In genomic region chr2:127760429-127761000, GRCm38 (mm10) we compare ENCODE assay signal across 32 mouse cellular contexts. TPM values are rescaled to one million over a fixed set of nuclear protein-coding genes. Genes with fewer than 3 reads are reported as not detected.
A peak's percentile ranks its signal among the peaks of the same experiment; 100 is the strongest.
DNase-seq lines count a peak whose midpoint lies in the region; ATAC-seq lines count a peak whose summit lies in the region.
"Had no signal": no experiment of that assay in that cellular context is flagged by ENCODE, and none has a peak within 500 bp of the region (broad histone marks: within the 10 kb centered on the region; RNA-seq: fewer than 3 reads in every experiment).

No protein-coding gene starts in this region.

- H3K4me2 ChIP-seq in kidney, embryonic 16.5 days (replicated peaks; ENCODE audit: low read depth, low read length): no peak overlapping the region
- H3K4me2 ChIP-seq: embryonic facial prominence, embryonic 12.5 days; forebrain, embryonic 12.5 days; heart, embryonic 13.5 days; limb, embryonic 13.5 days; liver, embryonic 13.5 days; neural tube, embryonic 15.5 days had no signal

- DNase-seq in adrenal gland, adult 2 months: peak; percentile 47
- no peak for DNase-seq in adrenal gland, postnatal 25 days
- DNase-seq in 416B (ENCODE audit: low read depth): peak; percentile 81
- DNase-seq in R1 (ENCODE audit: low read depth, low spot score): peak; percentile 24
- DNase-seq in urinary bladder, adult 2 months (ENCODE audit: low spot score): no peak
- no peak for DNase-seq in cerebellum, adult 9-10 months
- DNase-seq: cerebellum, adult 11-12 months; cerebellum, postnatal 14 days; gastrocnemius, postnatal 36 days; heart, adult 2 months; heart, postnatal 14 days; kidney, adult 9 months; kidney, postnatal 25 days; layer of hippocampus, postnatal 36 days; liver, embryonic 13.5 days; lung, adult 2 months; lung, postnatal 14 days; right cerebral cortex, postnatal 14 days; spleen, adult 18-20 months; thymus, postnatal 25 days had no signal

- peaks cover 23% of the 10 kb centered on the region for H3K27me3 ChIP-seq in megakaryocyte, embryonic 14.5 days (replicated peaks)
- no peaks in the 10 kb centered on the region for H3K27me3 ChIP-seq in kidney, embryonic 16.5 days (ENCODE audit: insufficient read depth, low read length)
- H3K27me3 ChIP-seq: CH12.LX; embryonic facial prominence, embryonic 12.5 days; forebrain, embryonic 12.5 days; heart, embryonic 13.5 days; limb, embryonic 13.5 days; liver, embryonic 13.5 days; neural tube, embryonic 15.5 days had no signal

- 73% methylated on average over 10 of the region's 10 CpGs for WGBS in kidney, embryonic 16.5 days

- no peak for ATAC-seq in kidney, embryonic 16.5 days (ENCODE audit: low FRiP score, low TSS enrichment)
- ATAC-seq: hindbrain, postnatal 0 days; intestine, embryonic 16.5 days had no signal

- H3K36me3 ChIP-seq in megakaryocyte, embryonic 14.5 days (replicated peaks; ENCODE audit: low read length): no peaks in the 10 kb centered on the region
- H3K36me3 ChIP-seq in kidney, embryonic 16.5 days (ENCODE audit: insufficient read depth, low read length): peaks cover 18% of the 10 kb centered on the region

- peaks cover 8% of the 10 kb centered on the region for H3K4me1 ChIP-seq in megakaryocyte, embryonic 14.5 days
- H3K4me1 ChIP-seq in kidney, embryonic 16.5 days (ENCODE audit: insufficient read depth, low read length): peaks cover 4% of the 10 kb centered on the region; the same call in 1 of the 2 replicates
- H3K4me1 ChIP-seq: embryonic facial prominence, embryonic 12.5 days; forebrain, embryonic 12.5 days; limb, embryonic 13.5 days had no signal

- H3K9ac ChIP-seq in kidney, embryonic 16.5 days (replicated peaks; ENCODE audit: low read length): no peak overlapping the region
- H3K9ac ChIP-seq: embryonic facial prominence, embryonic 12.5 days; forebrain, embryonic 12.5 days; heart, embryonic 13.5 days; limb, embryonic 13.5 days; liver, embryonic 13.5 days; neural tube, embryonic 15.5 days had no signal

- H3K9me3 ChIP-seq in megakaryocyte, embryonic 14.5 days: no peaks in the 10 kb centered on the region
- no peaks in the 10 kb centered on the region for H3K9me3 ChIP-seq in kidney, embryonic 16.5 days (ENCODE audit: low read length)
- H3K9me3 ChIP-seq: embryonic facial prominence, embryonic 12.5 days; forebrain, embryonic 12.5 days; G1E; heart, embryonic 13.5 days; limb, embryonic 13.5 days; liver, embryonic 13.5 days; neural tube, embryonic 15.5 days had no signal

- H3K4me3 ChIP-seq in megakaryocyte, embryonic 14.5 days (replicated peaks): peak overlapping the region; percentile 40
- H3K4me3 ChIP-seq in kidney, embryonic 16.5 days (ENCODE audit: low read length): no peak overlapping the region
- H3K4me3 ChIP-seq: embryonic facial prominence, embryonic 12.5 days; forebrain, embryonic 12.5 days; heart, adult 2 months; heart, embryonic 13.5 days; layer of hippocampus, adult 2 months; limb, embryonic 13.5 days; liver, embryonic 13.5 days; neural tube, embryonic 15.5 days had no signal

- H3K27ac ChIP-seq in kidney, embryonic 16.5 days (ENCODE audit: low read length): no peak overlapping the region
- H3K27ac ChIP-seq: embryonic facial prominence, embryonic 12.5 days; forebrain, embryonic 12.5 days; heart, adult 2 months; heart, embryonic 13.5 days; hindbrain, postnatal 0 days; layer of hippocampus, adult 2 months; limb, embryonic 13.5 days; liver, embryonic 13.5 days; neural tube, embryonic 15.5 days had no signal

RNA-seq across cellular contexts. Expression of gene Nphp1, which starts 28.2 kb away (rescaled TPM):
- 10 to 100 TPM; 21.1 to 25.7 TPM for total RNA-seq in adrenal gland, adult 2 months (2021)
- 4.9 and 5.6 TPM in 2 replicates for polyA plus RNA-seq in adrenal gland, adult 2 months (2012; rRNA removed)
- total RNA-seq in adrenal gland, postnatal 25 days (2021): 17.8 and 27.6 TPM in 2 replicates
- polyA plus RNA-seq in megakaryocyte, embryonic 14.5 days (2012; ENCODE audit: insufficient read depth, low replicate concordance): 0.95 TPM in 1 of 2 replicates, not detected in the other
- polyA plus RNA-seq in kidney, embryonic 16.5 days (2015; fragmentation: Nextera tagmentation; extraction: Ambion mirVana): 39.7 and 42.6 TPM in 2 replicates
- polyA plus RNA-seq in urinary bladder, adult 2 months (2012; rRNA removed): 21.5 and 22.6 TPM in 2 replicates

RNA-seq across cellular contexts. Expression of gene Mall, which starts 30.8 kb away (rescaled TPM):
- total RNA-seq in adrenal gland, adult 2 months (2021): 1 to 10 TPM; 1.8 to 2.0 TPM
- 1.9 and 4.6 TPM in 2 replicates for polyA plus RNA-seq in adrenal gland, adult 2 months (2012; rRNA removed)
- total RNA-seq in adrenal gland, postnatal 25 days (2021): 0.61 and 0.76 TPM in 2 replicates
- not detected in 2 replicates for polyA plus RNA-seq in megakaryocyte, embryonic 14.5 days (2012; ENCODE audit: insufficient read depth, low replicate concordance)
- polyA plus RNA-seq in kidney, embryonic 16.5 days (2015; fragmentation: Nextera tagmentation; extraction: Ambion mirVana): 2.6 and 3.5 TPM in 2 replicates
- 5.3 and 5.4 TPM in 2 replicates for polyA plus RNA-seq in urinary bladder, adult 2 months (2012; rRNA removed)
- total RNA-seq: CH12.LX, G1E had no signal
- polyA plus RNA-seq: G1E had no signal

RNA-seq across cellular contexts. Expression of gene Mtln, which starts 31.8 kb away (rescaled TPM):
- total RNA-seq in adrenal gland, adult 2 months (2021): 100 to 1,000 TPM in 1 of 2 experiments, 10 to 100 TPM in 1; 84.2 to 104 TPM
- polyA plus RNA-seq in adrenal gland, adult 2 months (2012; rRNA removed): 78.5 and 116 TPM in 2 replicates
- total RNA-seq in adrenal gland, postnatal 25 days (2021): 83.7 and 107 TPM in 2 replicates
- polyA plus RNA-seq in megakaryocyte, embryonic 14.5 days (2012; ENCODE audit: insufficient read depth, low replicate concordance): 97.8 and 136 TPM in 2 replicates
- polyA plus RNA-seq in kidney, embryonic 16.5 days (2015; fragmentation: Nextera tagmentation; extraction: Ambion mirVana): 33.7 and 36.2 TPM in 2 replicates
- polyA plus RNA-seq in urinary bladder, adult 2 months (2012; rRNA removed): 85.9 and 98.5 TPM in 2 replicates

Comparison
In these comparisons a context has a peak if more than half of its experiments do, and no peak if none do; other contexts are left out.
1. DNase-seq: peak in adrenal gland, adult 2 months (single experiment), 416B (single experiment) and R1 (single experiment); none in adrenal gland, postnatal 25 days (single experiment), urinary bladder, adult 2 months (single experiment) and cerebellum, adult 9-10 months (single experiment).